Mouse (Mus musculus) heart, postnatal 0 days (tissue): ENCODE data around the gene Hey2.

Experiments used
- CTCF ChIP-seq: IDR thresholded peaks from 2 replicates; pipeline ENCODE4 v1.5.1; 2016; ENCODE audit warnings: antibody characterized with exemption, control low read depth, low read depth
- EP300 ChIP-seq: IDR thresholded peaks from 2 replicates; pipeline ENCODE4 v1.6.1; 2016; ENCODE audit warnings: antibody characterized with exemption, low read depth

DNA sequence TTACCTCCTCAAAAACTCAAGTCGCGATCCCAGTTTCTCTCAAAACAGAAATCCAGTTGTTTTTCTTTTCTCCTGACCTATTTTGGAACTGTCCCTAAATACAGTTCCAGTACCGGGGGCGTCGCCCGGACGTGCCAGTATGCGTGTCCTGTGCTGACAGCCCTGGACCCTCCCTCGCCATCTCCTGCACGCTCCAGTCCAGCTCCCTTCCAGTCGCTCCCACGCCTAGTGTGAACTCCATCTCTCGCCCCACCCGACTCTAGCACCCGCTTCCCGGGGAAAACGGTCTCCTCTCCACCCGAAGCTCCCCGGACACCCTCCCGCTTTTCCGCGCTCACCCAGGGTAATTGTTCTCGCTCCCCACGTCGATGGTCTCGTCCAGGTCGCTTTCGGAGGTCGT is 373 bp downstream of the Hey2 start:
- TF ChIP-seq CTCF: no peak
- no peak for TF ChIP-seq EP300
